In the genomic region with DNA sequence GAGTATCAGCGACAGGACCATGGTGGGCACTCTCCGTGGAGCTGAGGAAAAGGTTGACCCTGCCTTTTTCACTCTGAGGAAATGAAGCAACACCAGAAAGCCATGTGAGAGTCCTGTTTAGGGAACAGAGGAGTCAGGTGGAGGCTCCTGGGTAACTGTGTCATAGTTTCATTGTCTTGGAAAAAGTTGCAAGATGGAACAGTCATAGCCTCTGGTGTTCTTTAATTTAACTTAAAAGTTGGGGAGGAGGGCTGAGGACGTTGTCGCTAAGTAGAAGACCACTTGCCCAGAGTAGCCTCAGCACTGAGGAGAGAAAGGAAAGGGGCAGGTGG, we compare ENCODE assay signal across 9 mouse cellular contexts. TPM values are rescaled to one million over a fixed set of nuclear protein-coding genes. Genes with fewer than 3 reads are reported as not detected.
DNase-seq lines count a peak whose midpoint lies in the region; ATAC-seq lines count a peak whose summit lies in the region.
"Had no signal": no experiment of that assay in that cellular context is flagged by ENCODE, and none has a peak within 500 bp of the region (broad histone marks: within the 10 kb centered on the region; RNA-seq: fewer than 3 reads in every experiment).

A gene (minus strand): TSS at position 101 of the 332 bp plus-strand sequence.

- H3K4me3 ChIP-seq in lung, embryonic 16.5 days (ENCODE audit: low read length): peak within 1 kb of the TSS; percentile 77
- peak within 1 kb of the TSS; percentile 61 for H3K4me3 ChIP-seq in forebrain, embryonic 14.5 days (ENCODE audit: low read depth, low read length)
- H3K4me3 ChIP-seq in limb, embryonic 15.5 days: peak within 1 kb of the TSS; percentile 72
- peak within 1 kb of the TSS; percentile 80 for H3K4me3 ChIP-seq in stomach, embryonic 16.5 days (replicated peaks; ENCODE audit: low read length)

- peak within 1 kb of the TSS; percentile 31 for H3K4me2 ChIP-seq in lung, embryonic 16.5 days (ENCODE audit: low read depth, low read length)
- no peak within 1 kb of the TSS; the same call in 1 of the 2 replicates for H3K4me2 ChIP-seq in forebrain, embryonic 14.5 days (ENCODE audit: low read length)
- H3K4me2 ChIP-seq in limb, embryonic 15.5 days: no peak within 1 kb of the TSS
- H3K4me2 ChIP-seq in stomach, embryonic 16.5 days (ENCODE audit: low read depth, low read length): peak within 1 kb of the TSS; percentile 39

- H3K9me3 ChIP-seq in lung, embryonic 16.5 days (ENCODE audit: control insufficient read depth, low read length): no peaks in the 10 kb centered on the region
- no peaks in the 10 kb centered on the region for H3K9me3 ChIP-seq in forebrain, embryonic 14.5 days (replicated peaks; ENCODE audit: control insufficient read depth, low read length)
- H3K9me3 ChIP-seq in limb, embryonic 15.5 days: no peaks in the 10 kb centered on the region
- H3K9me3 ChIP-seq in stomach, embryonic 16.5 days (replicated peaks; ENCODE audit: control insufficient read depth, low read length): no peaks in the 10 kb centered on the region

- H3K9ac ChIP-seq in lung, embryonic 16.5 days (ENCODE audit: low read length): no peak within 1 kb of the TSS
- H3K9ac ChIP-seq in forebrain, embryonic 14.5 days (ENCODE audit: low read length): no peak within 1 kb of the TSS
- no peak within 1 kb of the TSS for H3K9ac ChIP-seq in limb, embryonic 15.5 days
- no peak within 1 kb of the TSS for H3K9ac ChIP-seq in stomach, embryonic 16.5 days (ENCODE audit: low read length)

- no peak within 1 kb of the TSS for H3K27ac ChIP-seq in lung, embryonic 16.5 days (ENCODE audit: low read length)
- H3K27ac ChIP-seq in forebrain, embryonic 14.5 days (ENCODE audit: low read depth, low read length): no peak within 1 kb of the TSS
- H3K27ac ChIP-seq in limb, embryonic 15.5 days: no peak within 1 kb of the TSS
- no peak within 1 kb of the TSS for H3K27ac ChIP-seq in stomach, embryonic 16.5 days (ENCODE audit: low read length)

- WGBS in lung, embryonic 16.5 days: 78% methylated on average over 4 of the region's 4 CpGs
- WGBS in forebrain, embryonic 14.5 days: 76% methylated on average over 4 of the region's 4 CpGs
- 73% methylated on average over 4 of the region's 4 CpGs for WGBS in limb, embryonic 15.5 days
- WGBS in stomach, embryonic 16.5 days: 83% methylated on average over 4 of the region's 4 CpGs

- no peak for ATAC-seq in lung, embryonic 16.5 days (ENCODE audit: low read depth)
- no peak for ATAC-seq in forebrain, embryonic 14.5 days
- ATAC-seq in limb, embryonic 15.5 days (ENCODE audit: insufficient number of reproducible peaks, low FRiP score, low TSS enrichment, low read depth): no peak
- no peak for ATAC-seq in stomach, embryonic 16.5 days (ENCODE audit: insufficient read depth, low FRiP score)

- no peak for DNase-seq in lung, postnatal 10 days
- no peak for DNase-seq in forebrain, embryonic 14.5 days (ENCODE audit: low spot score)
- no peak for DNase-seq in right cerebral cortex, adult 18-20 months
- no peak for DNase-seq in gastrocnemius, postnatal 25 days
- DNase-seq: adrenal gland, adult 8-10 months had no signal

- peaks cover 5% of the 10 kb centered on the region for H3K4me1 ChIP-seq in lung, embryonic 16.5 days (replicated peaks; ENCODE audit: control insufficient read depth, insufficient read depth, low read length)
- peaks cover 5% of the 10 kb centered on the region for H3K4me1 ChIP-seq in forebrain, embryonic 14.5 days (ENCODE audit: control insufficient read depth, insufficient read depth, low read length)
- peaks cover 13% of the 10 kb centered on the region; the same call in 1 of the 2 replicates for H3K4me1 ChIP-seq in limb, embryonic 15.5 days
- peaks cover 6% of the 10 kb centered on the region for H3K4me1 ChIP-seq in stomach, embryonic 16.5 days (ENCODE audit: control insufficient read depth, insufficient read depth, low read length)

- H3K36me3 ChIP-seq in lung, embryonic 16.5 days (ENCODE audit: control insufficient read depth, insufficient read depth, low read length): peaks cover 14% of the 10 kb centered on the region
- H3K36me3 ChIP-seq in forebrain, embryonic 14.5 days (ENCODE audit: control insufficient read depth, insufficient read depth, low read length): peaks cover 15% of the 10 kb centered on the region
- peaks cover 18% of the 10 kb centered on the region for H3K36me3 ChIP-seq in limb, embryonic 15.5 days
- peaks cover 4% of the 10 kb centered on the region for H3K36me3 ChIP-seq in stomach, embryonic 16.5 days (ENCODE audit: control insufficient read depth, insufficient read depth, low read length)

- H3K27me3 ChIP-seq in lung, embryonic 16.5 days (ENCODE audit: control insufficient read depth, insufficient read depth, low read depth, low read length): no peaks in the 10 kb centered on the region
- H3K27me3 ChIP-seq in forebrain, embryonic 14.5 days (replicated peaks; ENCODE audit: control insufficient read depth, insufficient read depth, low read length): no peaks in the 10 kb centered on the region
- no peaks in the 10 kb centered on the region for H3K27me3 ChIP-seq in limb, embryonic 15.5 days
- no peaks in the 10 kb centered on the region for H3K27me3 ChIP-seq in stomach, embryonic 16.5 days (ENCODE audit: control insufficient read depth, insufficient read depth, low read length)

RNA-seq across cellular contexts. Expression of the gene that starts here (rescaled TPM):
- 0.40 TPM in 1 of 2 replicates, not detected in the other for polyA plus RNA-seq in lung, embryonic 16.5 days (2015; fragmentation: Nextera tagmentation; extraction: Ambion mirVana)
- polyA plus RNA-seq in forebrain, embryonic 14.5 days (2014; fragmentation: Nextera tagmentation; extraction: Ambion mirVana): 0.13 and 0.23 TPM in 2 replicates
- 0.29 and 0.87 TPM in 2 replicates for polyA plus RNA-seq in limb, embryonic 15.5 days (2015; fragmentation: Nextera tagmentation; extraction: Ambion mirVana)
- polyA plus RNA-seq in stomach, embryonic 16.5 days (2015; fragmentation: Nextera tagmentation; extraction: Ambion mirVana): 0.12 TPM in 2 replicates
- under 1 TPM; 0.15 to 0.56 TPM for total RNA-seq in gastrocnemius, postnatal 25 days (2021)
- total RNA-seq: liver, adult 2 months had no signal
- polyA plus RNA-seq: liver, adult 2 months had no signal

Comparison
In these comparisons a context has a peak if more than half of its experiments do, and no peak if none do; other contexts are left out.
1. H3K4me2 ChIP-seq: peak in lung, embryonic 16.5 days (single experiment) and stomach, embryonic 16.5 days (single experiment); none in forebrain, embryonic 14.5 days (single experiment) and limb, embryonic 15.5 days (single experiment).
2. Peak in every context shown above with its lines, with median percentiles within 50 percentile points of each other: H3K4me3 ChIP-seq.